Mouse (Mus musculus): ENCODE measurements around the gene Rplp1. TPM values are rescaled to one million over a fixed set of nuclear protein-coding genes. Genes with fewer than 3 reads are reported as not detected.

The Rplp1 gene
- polyA plus RNA-seq, 1 experiment from 2014 or later = 998 TPM

- peaks cover 30% of the 10 kb centered on the region for H3K4me1 ChIP-seq
- H3K36me3 ChIP-seq = no peaks in the 10 kb centered on the region
Measured at GRCm38 (mm10) chr9:61871839-61872238, 42.5 kb downstream of the Rplp1 start.

GRCm38 (mm10) chr9:61867659-61868058 is 46.7 kb downstream of the Rplp1 start:
- Histone ChIP-seq H3K27me3 (replicated peaks) (no peaks in the 10 kb centered on the region), H3K4me2 (no peak overlapping the region), H3K9me3 (replicated peaks) (no peaks in the 10 kb centered on the region; the same call in 1 of the 2 replicates), H3K27ac (replicated peaks) (no peak overlapping the region), H3K36me3 (no peaks in the 10 kb centered on the region), H3K4me3 (replicated peaks) (no peak overlapping the region), H3K9ac (replicated peaks) (no peak overlapping the region), H3K4me1 (peaks cover 9% of the 10 kb centered on the region)
- no peak for ATAC-seq (ENCODE audit: low FRiP score)
- WGBS = 67% methylated on average over 11 of the region's 11 CpGs

More at GRCm38 (mm10) chr9:61871839-61872238, 42.5 kb downstream of the Rplp1 start:
- Histone ChIP-seq H3K27me3 (replicated peaks) (0 out of 2 replicates have a peak, but pooled peaks cover 5% of the 10 kb centered on the region), H3K4me3 (replicated peaks) (no peak overlapping the region), H3K27ac (replicated peaks) (no peak overlapping the region), H3K9me3 (replicated peaks) (no peaks in the 10 kb centered on the region), H3K4me2 (no peak overlapping the region), H3K9ac (replicated peaks) (no peak overlapping the region)
- WGBS = 28% methylated on average over 6 of the region's 6 CpGs
- ATAC-seq (ENCODE audit: low FRiP score) = no peak

Other genes with a start within 250 kb of the Rplp1 start
- gene Kif23, start 32.2 kb upstream of the Rplp1 start, polyA plus RNA-seq (2015; fragmentation: Nextera tagmentation; extraction: Ambion mirVana) = 12.3 and 33.6 TPM in 2 replicates
- gene Paqr5, start 112.3 kb upstream of the Rplp1 start, polyA plus RNA-seq (2015; fragmentation: Nextera tagmentation; extraction: Ambion mirVana) = 0.24 and 3.7 TPM in 2 replicates
- 20.0 and 22.1 TPM in 2 replicates for gene Glce, start 208.1 kb upstream of the Rplp1 start, polyA plus RNA-seq (2015; fragmentation: Nextera tagmentation; extraction: Ambion mirVana)